Mouse (Mus musculus) ES-Bruce4 (cell line): ENCODE measurements around the gene B9d1. TPM values are rescaled to one million over a fixed set of nuclear protein-coding genes. Genes with fewer than 3 reads are reported as not detected.

ENCODE experiments used
- H3K27ac ChIP-seq: 2 replicates; pipeline ENCODE4 v1.5.1; 2012; ENCODE audit warnings: low read length, inconsistent platforms; ENCODE audit not compliant: insufficient read depth
- H3K27me3 ChIP-seq: 2 replicates; pipeline ENCODE4 v1.6.1; 2012; ENCODE audit warnings: mild to moderate bottlenecking, low read length, inconsistent platforms; ENCODE audit not compliant: control insufficient read depth, poor library complexity, insufficient read depth, severe bottlenecking
- H3K36me3 ChIP-seq: 2 replicates; pipeline ENCODE4 v1.6.1; 2012; ENCODE audit warnings: inconsistent platforms, mild to moderate bottlenecking, low read length, moderate library complexity; ENCODE audit not compliant: control insufficient read depth, poor library complexity, insufficient read depth, severe bottlenecking
- H3K4me1 ChIP-seq: one replicate; pipeline ENCODE4 v1.8.1; 2011; ENCODE audit warnings: low read length; ENCODE audit not compliant: control insufficient read depth, insufficient read depth
- H3K4me3 ChIP-seq: 2 replicates; pipeline ENCODE4 v1.5.1; 2011; ENCODE audit warnings: low read depth, mild to moderate bottlenecking, low read length
- H3K9ac ChIP-seq: 2 replicates; pipeline ENCODE4 v1.6.1; 2012; ENCODE audit warnings: low read depth, mild to moderate bottlenecking, inconsistent platforms; ENCODE audit not compliant: poor library complexity, severe bottlenecking
- H3K9me3 ChIP-seq: replicated peaks from 2 replicates; pipeline ENCODE4 v1.6.1; 2012; ENCODE audit warnings: mild to moderate bottlenecking, low read length, inconsistent platforms; ENCODE audit not compliant: control insufficient read depth, poor library complexity, insufficient read depth, severe bottlenecking
- CTCF ChIP-seq: IDR thresholded peaks from one replicate; pipeline ENCODE4 v1.8.1; 2011; ENCODE audit warnings: low read depth, low read length
- EP300 ChIP-seq: IDR thresholded peaks from 2 replicates; pipeline ENCODE4 v1.6.1; 2011; ENCODE audit warnings: low read depth, low read length; ENCODE audit not compliant: insufficient read depth
- POLR2A ChIP-seq: IDR thresholded peaks from one replicate; pipeline ENCODE4 v1.8.1; 2011; ENCODE audit warnings: low read length; ENCODE audit not compliant: insufficient read depth
- polyA plus RNA-seq: library from polyadenylated mRNA; stranded (reverse); fragments of >200 nt; gene quantifications from 2 replicates; pipeline ENCODE4 v1.2.4, GENCODE M21; 2011; ENCODE audit warnings: low read depth; ENCODE audit not compliant: missing spikeins, insufficient read depth, insufficient read length

Gene B9d1
- polyA plus RNA-seq, 1 experiment: 18.7 TPM

DNA sequence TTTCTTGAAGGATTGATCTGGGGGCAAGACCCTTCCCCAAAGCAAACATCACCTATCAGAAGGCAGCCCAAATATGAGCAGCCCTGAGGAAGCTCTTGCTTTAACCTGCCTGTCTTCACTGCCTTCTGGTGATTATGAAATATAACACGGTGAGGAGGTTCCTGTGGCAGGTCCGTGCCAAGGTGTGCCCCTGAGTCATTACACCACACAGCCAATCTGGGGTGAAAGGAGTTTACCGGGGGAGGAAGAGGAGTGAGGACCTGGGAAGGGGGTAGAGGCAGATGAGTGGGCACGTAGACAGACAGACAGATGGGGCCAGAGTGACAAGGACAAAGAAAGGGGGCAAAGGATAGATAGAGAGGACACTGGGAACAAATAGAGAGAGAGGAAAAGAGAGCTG is 31.3 kb upstream of the B9d1 start:
- Histone ChIP-seq H3K9me3 (no peaks in the 10 kb centered on the region), H3K27ac (no peak overlapping the region), H3K4me3 (no peak overlapping the region), H3K4me1 (peaks cover 3% of the 10 kb centered on the region), H3K36me3 (no peaks in the 10 kb centered on the region), H3K27me3 (no peaks in the 10 kb centered on the region), H3K9ac (no peak overlapping the region)
- no peak for TF ChIP-seq EP300
- TF ChIP-seq POLR2A: no peak
- TF ChIP-seq CTCF: no peak

GRCm38 (mm10) chr11:61476786-61477382 is 28.1 kb upstream of the B9d1 start:
- Histone ChIP-seq H3K9ac (no peak overlapping the region; the same call in 1 of the 2 replicates), H3K9me3 (no peaks in the 10 kb centered on the region), H3K4me3 (no peak overlapping the region), H3K4me1 (peaks cover 3% of the 10 kb centered on the region), H3K27me3 (no peaks in the 10 kb centered on the region), H3K36me3 (no peaks in the 10 kb centered on the region), H3K27ac (no peak overlapping the region)
- TF ChIP-seq EP300 (no peak), CTCF (no peak), POLR2A (no peak)

GRCm38 (mm10) chr11:61477566-61478508 is 27.1 kb upstream of the B9d1 start:
- Histone ChIP-seq H3K9ac (no peak overlapping the region), H3K27ac (no peak overlapping the region), H3K9me3 (no peaks in the 10 kb centered on the region), H3K27me3 (no peaks in the 10 kb centered on the region), H3K4me1 (peaks cover 3% of the 10 kb centered on the region), H3K4me3 (peak overlapping the region; percentile 4; the same call in 1 of the 2 replicates), H3K36me3 (no peaks in the 10 kb centered on the region)
- no peak for TF ChIP-seq EP300
- no peak for TF ChIP-seq POLR2A
- no peak for TF ChIP-seq CTCF

DNA sequence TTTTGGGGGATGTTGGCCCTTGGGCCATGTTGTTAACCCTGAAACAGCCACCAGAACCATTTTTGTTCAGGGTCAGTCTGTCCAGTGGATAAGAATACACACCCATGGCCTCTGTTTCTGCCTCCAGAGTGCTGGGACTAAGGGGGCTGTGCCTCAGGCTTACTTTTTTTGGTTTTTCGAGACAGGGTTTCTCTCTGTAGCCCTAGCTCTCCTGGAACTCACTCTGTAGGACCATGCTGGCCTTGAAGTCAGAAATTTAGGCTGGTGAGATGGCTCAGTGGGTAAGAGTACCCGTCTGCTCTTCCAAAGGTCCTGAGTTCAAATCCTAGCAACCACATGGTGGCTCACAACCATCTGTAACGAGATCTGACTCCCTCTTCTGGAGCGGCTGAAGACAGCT is 26.2 kb upstream of the B9d1 start:
- Histone ChIP-seq H3K27ac (no peak overlapping the region), H3K9ac (no peak overlapping the region), H3K4me3 (no peak overlapping the region), H3K9me3 (no peaks in the 10 kb centered on the region), H3K27me3 (no peaks in the 10 kb centered on the region), H3K36me3 (no peaks in the 10 kb centered on the region), H3K4me1 (peaks cover 3% of the 10 kb centered on the region)
- no peak for TF ChIP-seq EP300
- no peak for TF ChIP-seq POLR2A
- TF ChIP-seq CTCF: no peak

DNA sequence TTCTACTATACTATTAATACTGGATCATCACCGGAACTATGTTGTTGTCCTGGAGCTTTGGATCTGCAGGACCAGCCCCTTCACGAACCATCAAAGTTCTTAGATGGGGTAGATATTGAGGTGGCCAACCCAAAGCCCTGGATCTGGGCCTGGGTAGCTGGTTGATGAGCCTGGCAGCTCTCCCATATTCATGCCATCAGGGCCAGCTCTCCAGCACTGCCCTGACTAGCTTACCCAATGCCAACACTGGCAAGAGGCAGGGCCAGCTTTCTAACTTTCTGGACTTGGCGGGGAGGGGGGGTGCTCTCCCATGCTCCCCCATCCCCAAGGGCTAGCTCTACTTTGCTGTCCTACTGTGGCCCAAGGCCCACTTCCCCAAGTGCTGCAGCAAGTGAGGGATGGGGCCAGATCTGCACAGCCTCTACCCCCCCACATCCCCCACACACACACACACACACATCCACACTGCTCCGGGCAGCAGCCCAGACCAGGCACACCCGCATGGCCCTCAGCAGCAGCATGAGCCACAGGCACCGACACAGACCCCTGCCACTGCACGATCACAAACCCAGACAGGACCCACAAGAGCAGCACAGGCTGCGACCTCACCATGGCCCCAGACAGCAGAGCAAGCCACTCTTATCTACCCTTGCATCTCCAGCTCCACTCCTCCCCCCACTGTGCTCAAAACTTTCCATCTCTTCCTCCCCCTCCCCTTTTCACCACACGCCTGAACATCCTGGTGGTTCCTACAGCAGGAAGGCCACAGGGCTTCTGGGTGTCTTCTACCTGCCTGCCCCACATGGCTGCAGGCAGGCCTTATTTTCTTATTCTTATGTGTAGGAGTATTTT is 23.5 kb upstream of the B9d1 start:
- Histone ChIP-seq H3K9ac (no peak overlapping the region), H3K27me3 (no peaks in the 10 kb centered on the region), H3K27ac (no peak overlapping the region), H3K36me3 (no peaks in the 10 kb centered on the region), H3K9me3 (no peaks in the 10 kb centered on the region), H3K4me1 (peaks cover 3% of the 10 kb centered on the region), H3K4me3 (no peak overlapping the region)
- TF ChIP-seq EP300: no peak
- TF ChIP-seq CTCF: no peak
- TF ChIP-seq POLR2A: no peak
